Mouse (Mus musculus) hindbrain, embryonic 16.5 days (tissue): ENCODE data around the gene Kcne3. TPM values are rescaled to one million over a fixed set of nuclear protein-coding genes. Genes with fewer than 3 reads are reported as not detected.

ENCODE experiments used
- ATAC-seq: fragments of 200-750 bp; cut with Nextera tagmentation; 2 replicates; pipeline ENCODE4 v1.8.0; 2017; ENCODE audit warnings: moderate TSS enrichment, moderate library complexity
- H3K27ac ChIP-seq: fragments of 300-500 bp; sonication (generic); 2 replicates; pipeline ENCODE4 v1.5.1; 2014; ENCODE audit warnings: low read depth, mild to moderate bottlenecking, control low read depth, low read length, moderate library complexity
- H3K27me3 ChIP-seq: fragments of 300-500 bp; sonication (generic); replicated peaks from 2 replicates; pipeline ENCODE4 v1.6.1; 2014; ENCODE audit warnings: low read length; ENCODE audit not compliant: control insufficient read depth, insufficient read depth
- H3K36me3 ChIP-seq: fragments of 300-500 bp; sonication (generic); 2 replicates; pipeline ENCODE4 v1.6.1; 2014; ENCODE audit warnings: mild to moderate bottlenecking, low read length, moderate library complexity, mixed read lengths; ENCODE audit not compliant: control insufficient read depth, insufficient read depth
- H3K4me1 ChIP-seq: fragments of 300-500 bp; sonication (generic); 2 replicates; pipeline ENCODE4 v1.6.1; 2014; ENCODE audit warnings: low read depth, low read length; ENCODE audit not compliant: control insufficient read depth, insufficient read depth
- H3K4me2 ChIP-seq: fragments of 300-500 bp; sonication (generic); 2 replicates; pipeline ENCODE4 v1.6.1; 2014; ENCODE audit warnings: mild to moderate bottlenecking, low read length, control low read depth, moderate library complexity
- H3K4me3 ChIP-seq: fragments of 300-500 bp; sonication (generic); 2 replicates; pipeline ENCODE4 v1.5.1; 2014; ENCODE audit warnings: mild to moderate bottlenecking, low read length, control low read depth, moderate library complexity
- H3K9ac ChIP-seq: fragments of 300-500 bp; sonication (generic); 2 replicates; pipeline ENCODE4 v1.6.1; 2014; ENCODE audit warnings: low read depth, mild to moderate bottlenecking, control low read depth, low read length, moderate library complexity
- H3K9me3 ChIP-seq: fragments of 300-500 bp; sonication (generic); 2 replicates; pipeline ENCODE4 v1.6.1; 2014; ENCODE audit warnings: mild to moderate bottlenecking, low read length, moderate library complexity; ENCODE audit not compliant: control insufficient read depth
- WGBS: fragments of 180-500 bp; shearing (Covaris S2); extraction: QIAGEN DNeasy Blood & Tissue Kit; methylation state at CpG from one replicate; pipeline ENCODE4 v1.1.7; 2014; 5-methylcytosine and 5-hydroxymethylcytosine counted together
- polyA plus RNA-seq: library from polyadenylated mRNA; unstranded; fragments of >200 nt; fragmentation: Nextera tagmentation; extraction: Ambion mirVana; gene quantifications from 2 replicates; pipeline ENCODE4 v1.2.1, GENCODE M21; 2015

The Kcne3 gene
- polyA plus RNA-seq, 1 experiment from 2014 or later = 0.31 TPM

GRCm38 (mm10) chr7:100203616-100204015 is 27.3 kb downstream of the Kcne3 start:
- H3K27ac ChIP-seq = no peak overlapping the region
- no peaks in the 10 kb centered on the region for H3K36me3 ChIP-seq
- H3K27me3 ChIP-seq = no peaks in the 10 kb centered on the region
- H3K9me3 ChIP-seq = no peaks in the 10 kb centered on the region
- H3K9ac ChIP-seq = no peak overlapping the region
- ATAC-seq = no peak
- H3K4me2 ChIP-seq = no peak overlapping the region
- H3K4me3 ChIP-seq = no peak overlapping the region
- H3K4me1 ChIP-seq = no peaks in the 10 kb centered on the region
- WGBS = 74% methylated on average over 3 of the region's 3 CpGs

GRCm38 (mm10) chr7:100204871-100205270 is 28.6 kb downstream of the Kcne3 start:
- ATAC-seq = no peak
- H3K9me3 ChIP-seq = no peaks in the 10 kb centered on the region

DNA sequence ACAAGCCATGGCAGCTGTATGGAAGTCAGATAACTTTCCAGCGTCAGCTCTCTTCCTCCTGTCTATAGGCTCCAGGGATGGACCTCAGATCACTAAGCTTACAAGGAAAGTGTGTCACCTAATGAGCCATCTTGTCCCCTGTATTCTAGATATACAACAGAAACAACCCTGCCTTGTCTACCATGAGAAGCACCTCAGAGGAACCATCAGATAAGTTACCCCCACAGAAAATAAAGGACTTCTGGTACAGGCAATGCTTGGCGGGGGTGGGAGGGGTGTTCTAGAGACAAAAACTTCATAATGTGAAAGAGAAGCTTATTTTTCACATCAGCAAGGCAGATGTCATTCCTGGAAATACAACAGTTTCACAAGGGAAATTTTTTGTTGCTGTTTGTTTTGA is 29.8 kb downstream of the Kcne3 start:
- H3K27ac ChIP-seq = no peak overlapping the region
- WGBS = 88% methylated on average over 2 of the region's 2 CpGs
- H3K9me3 ChIP-seq = no peaks in the 10 kb centered on the region
- no peaks in the 10 kb centered on the region for H3K27me3 ChIP-seq
- H3K4me2 ChIP-seq = no peak overlapping the region
- no peak overlapping the region for H3K9ac ChIP-seq
- no peak for ATAC-seq
- H3K36me3 ChIP-seq = no peaks in the 10 kb centered on the region
- H3K4me3 ChIP-seq = no peak overlapping the region
- H3K4me1 ChIP-seq = no peaks in the 10 kb centered on the region

More at GRCm38 (mm10) chr7:100204871-100205270, 28.6 kb downstream of the Kcne3 start:
- Histone ChIP-seq H3K27ac (no peak overlapping the region), H3K36me3 (no peaks in the 10 kb centered on the region), H3K27me3 (no peaks in the 10 kb centered on the region), H3K9ac (no peak overlapping the region), H3K4me1 (no peaks in the 10 kb centered on the region), H3K4me2 (no peak overlapping the region), H3K4me3 (no peak overlapping the region)
- WGBS = 77% methylated on average over 6 of the region's 6 CpGs

GRCm38 (mm10) chr7:100207886-100208285 is 31.6 kb downstream of the Kcne3 start:
- H3K4me3 ChIP-seq = no peak overlapping the region
- H3K9me3 ChIP-seq = no peaks in the 10 kb centered on the region
- ATAC-seq = no peak
- no peak overlapping the region for H3K4me2 ChIP-seq
- no peaks in the 10 kb centered on the region for H3K27me3 ChIP-seq
- no peaks in the 10 kb centered on the region for H3K4me1 ChIP-seq
- H3K27ac ChIP-seq = no peak overlapping the region
- H3K36me3 ChIP-seq = no peaks in the 10 kb centered on the region
- no peak overlapping the region for H3K9ac ChIP-seq

DNA sequence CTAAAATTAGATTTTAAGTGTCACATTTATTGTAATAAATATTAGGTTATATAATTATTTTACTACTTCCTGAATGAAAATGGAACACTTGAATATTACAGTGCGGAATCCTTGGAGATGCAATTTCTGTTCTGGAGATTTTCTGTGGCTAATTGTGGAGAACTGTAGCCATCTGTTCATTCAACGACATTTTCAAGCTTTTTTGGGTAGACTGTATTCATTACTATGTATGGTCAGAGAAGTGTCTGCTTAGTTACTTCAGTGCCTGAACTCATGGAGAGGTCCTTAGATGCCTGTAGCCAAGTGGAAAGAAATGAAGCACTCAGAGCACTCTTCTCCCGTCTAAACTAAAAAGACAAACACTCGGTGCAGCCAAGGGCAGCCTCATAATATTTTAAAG is 38.0 kb downstream of the Kcne3 start:
- Histone ChIP-seq H3K36me3 (no peaks in the 10 kb centered on the region), H3K4me3 (no peak overlapping the region), H3K9me3 (no peaks in the 10 kb centered on the region), H3K27me3 (no peaks in the 10 kb centered on the region), H3K4me2 (no peak overlapping the region), H3K9ac (no peak overlapping the region), H3K4me1 (no peaks in the 10 kb centered on the region), H3K27ac (no peak overlapping the region)
- ATAC-seq = no peak
- WGBS = 72% methylated on average over 4 of the region's 4 CpGs

DNA sequence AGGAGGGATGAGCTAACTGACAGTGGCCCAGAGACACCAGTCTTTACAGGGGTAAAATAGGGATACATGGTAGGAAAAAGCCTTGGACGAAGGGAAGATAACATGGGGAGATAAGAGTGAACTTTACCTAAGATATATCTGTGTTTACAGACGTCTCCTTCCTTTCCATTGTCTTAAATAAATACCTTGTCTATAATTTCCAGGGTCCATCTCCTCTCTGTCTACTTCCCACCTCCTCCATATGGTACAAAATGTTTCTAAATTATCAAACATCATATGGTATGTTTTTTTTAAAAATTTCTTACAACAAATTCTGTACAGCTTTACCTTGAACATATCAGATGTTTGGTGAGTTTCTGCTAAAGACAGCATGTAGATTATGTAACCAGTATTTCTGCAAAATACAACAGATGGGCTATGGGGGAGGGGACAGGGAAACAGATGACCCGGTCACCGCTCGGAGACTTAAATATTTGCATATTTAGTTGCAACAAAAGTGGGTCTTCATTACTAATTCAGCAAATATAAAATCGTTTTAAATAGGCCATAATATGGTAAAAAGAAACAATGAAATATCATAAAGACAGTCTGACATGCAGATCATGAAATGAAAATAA is 38.9 kb downstream of the Kcne3 start:
- Histone ChIP-seq H3K36me3 (no peaks in the 10 kb centered on the region), H3K9me3 (no peaks in the 10 kb centered on the region), H3K4me2 (no peak overlapping the region), H3K4me3 (no peak overlapping the region), H3K27me3 (no peaks in the 10 kb centered on the region), H3K4me1 (no peaks in the 10 kb centered on the region), H3K9ac (no peak overlapping the region), H3K27ac (no peak overlapping the region)
- ATAC-seq = no peak
- 41% methylated on average over 6 of the region's 6 CpGs for WGBS

- no peaks in the 10 kb centered on the region for H3K4me1 ChIP-seq
- H3K27me3 ChIP-seq = no peaks in the 10 kb centered on the region
- no peaks in the 10 kb centered on the region for H3K9me3 ChIP-seq
- H3K4me2 ChIP-seq = peak overlapping the region; percentile 39
- H3K36me3 ChIP-seq = no peaks in the 10 kb centered on the region
- 24% methylated on average over 10 of the region's 10 CpGs for WGBS
- H3K9ac ChIP-seq = no peak overlapping the region
- no peak overlapping the region for H3K27ac ChIP-seq
- H3K4me3 ChIP-seq = no peak overlapping the region
- ATAC-seq = no peak
These were observed 39.7 kb downstream of the Kcne3 start for GRCm38 (mm10) chr7:100215976-100216375.

DNA sequence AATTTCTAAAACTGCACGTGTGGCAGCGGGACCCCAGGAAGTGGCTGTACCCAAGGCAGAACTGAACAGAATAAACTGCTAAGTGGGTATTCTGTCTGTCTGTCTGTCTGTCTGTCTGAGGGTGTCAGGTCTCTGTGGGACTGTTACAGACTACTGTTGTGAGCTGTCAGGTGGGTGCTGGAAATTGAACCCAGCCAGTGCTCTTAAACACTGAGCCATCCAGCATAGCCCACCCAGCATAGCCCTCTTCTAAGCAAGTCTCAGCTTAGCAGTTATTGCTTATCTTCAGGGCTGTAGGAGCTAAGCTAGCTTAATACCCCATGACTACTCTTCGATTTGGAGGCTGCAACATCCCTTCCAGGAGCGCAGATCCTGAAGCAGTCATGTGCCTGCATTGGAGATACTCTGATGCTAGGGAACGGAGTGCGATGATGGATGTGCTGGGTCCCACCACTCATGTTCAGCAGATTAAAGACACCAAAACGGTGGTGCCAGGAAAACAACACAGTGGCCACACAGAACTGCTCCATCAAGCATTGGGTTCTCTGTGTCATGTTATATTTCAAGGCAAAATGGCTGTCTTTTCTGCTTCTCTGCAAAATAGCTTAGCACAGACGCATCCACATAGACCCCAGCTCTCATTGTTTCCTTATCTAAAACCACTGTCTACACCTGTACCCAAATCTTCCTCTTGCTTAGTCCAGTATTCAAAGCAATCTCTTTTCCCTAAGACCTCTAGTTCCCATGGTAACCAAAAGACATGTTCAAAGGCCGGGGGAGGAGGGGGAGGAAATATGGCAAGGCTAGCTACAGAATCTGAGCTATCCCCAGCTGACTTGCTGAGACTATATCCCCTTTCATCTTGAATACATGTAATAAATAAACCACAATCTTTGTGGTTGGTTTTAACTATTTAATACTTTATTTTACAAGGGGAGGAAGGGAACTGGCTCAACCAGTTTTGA is 40.6 kb downstream of the Kcne3 start:
- H3K36me3 ChIP-seq = no peaks in the 10 kb centered on the region
- H3K9ac ChIP-seq = no peak overlapping the region
- no peaks in the 10 kb centered on the region for H3K4me1 ChIP-seq
- no peak overlapping the region for H3K4me2 ChIP-seq
- H3K27ac ChIP-seq = no peak overlapping the region
- no peak overlapping the region for H3K4me3 ChIP-seq
- no peaks in the 10 kb centered on the region for H3K27me3 ChIP-seq
- 66% methylated on average over 9 of the region's 9 CpGs for WGBS
- peak; percentile 71 for ATAC-seq
- H3K9me3 ChIP-seq = no peaks in the 10 kb centered on the region

DNA sequence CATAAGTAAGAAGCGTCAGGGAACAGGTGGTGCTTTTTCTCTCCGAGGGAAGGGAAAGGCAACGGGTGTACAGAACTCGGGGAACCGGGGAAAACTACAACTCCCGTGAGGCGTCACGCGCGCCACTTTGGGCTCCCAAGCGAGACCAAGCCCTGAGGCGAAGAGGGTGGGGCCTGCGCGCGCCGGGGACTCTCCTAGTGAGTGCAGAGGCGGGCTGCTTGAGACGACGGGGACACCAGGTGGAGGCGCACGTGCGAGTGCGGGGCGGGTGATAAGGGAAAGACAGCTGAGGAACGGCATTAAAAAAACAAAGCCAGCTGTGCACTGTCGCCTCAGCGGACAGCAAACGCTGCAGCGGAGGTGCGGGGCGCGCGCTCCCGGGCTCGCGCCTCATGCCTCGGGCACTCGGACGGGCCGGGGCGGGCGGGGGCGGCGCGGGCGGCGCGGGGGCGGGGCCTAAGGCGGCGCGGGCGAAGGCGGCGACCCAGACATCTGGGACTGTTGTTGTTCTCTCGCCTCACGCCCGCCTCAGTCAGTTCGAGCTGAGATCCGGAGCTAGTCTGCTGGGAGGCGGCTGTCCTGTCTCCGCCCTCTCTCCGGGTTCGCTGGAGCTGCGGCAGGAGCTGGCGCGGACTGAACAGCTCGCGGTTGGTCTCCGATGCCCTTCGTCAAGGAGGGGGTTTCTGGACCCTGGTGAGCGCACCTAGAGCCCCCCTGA is 51.0 kb downstream of the Kcne3 start, which contains the start of gene Pgm2l1:
Gene Pgm2l1, plus strand, starts transcription at position 237 of the 718 bp plus-strand sequence.
- H3K27me3 ChIP-seq = no peaks in the 10 kb centered on the region
- no peaks in the 10 kb centered on the region; the same call in 1 of the 2 replicates for H3K4me1 ChIP-seq
- under 1% methylated on average over 45 of the region's 72 CpGs for WGBS
- no peaks in the 10 kb centered on the region for H3K9me3 ChIP-seq
- H3K4me2 ChIP-seq = peak within 1 kb of the TSS; percentile 80
- ATAC-seq = peak; percentile 97
- H3K36me3 ChIP-seq = no peaks in the 10 kb centered on the region
- peak within 1 kb of the TSS; percentile 93 for H3K4me3 ChIP-seq
- peak within 1 kb of the TSS; percentile 78 for H3K9ac ChIP-seq
- peak within 1 kb of the TSS; percentile 86 for H3K27ac ChIP-seq
